Mouse (Mus musculus): ENCODE data around the gene Plcd4. TPM values are rescaled to one million over a fixed set of nuclear protein-coding genes. Genes with fewer than 3 reads are reported as not detected.

The Plcd4 gene
- polyA plus RNA-seq, 1 experiment: not detected

GRCm38 (mm10) chr1:74528589-74528988, 14.1 kb upstream of the Plcd4 start:
- H3K36me3 ChIP-seq (replicated peaks; ENCODE audit: low read length): peaks cover 95% of the 10 kb centered on the region
- H3K9me3 ChIP-seq: no peaks in the 10 kb centered on the region
- TF ChIP-seq GATA1 (IDR thresholded peaks at IDR 0.05; ENCODE audit: borderline replicate concordance, low read length) (no peak), FLI1 (IDR thresholded peaks at IDR 0.05; ENCODE audit: low read length) (no peak)

GRCm38 (mm10) chr1:74538650-74539049, 4.0 kb upstream of the Plcd4 start:
- no peaks in the 10 kb centered on the region for H3K9me3 ChIP-seq
- H3K36me3 ChIP-seq (replicated peaks; ENCODE audit: low read length): no peaks in the 10 kb centered on the region
- no peak for TF ChIP-seq GATA1 (IDR thresholded peaks at IDR 0.05; ENCODE audit: borderline replicate concordance, low read length)
- no peak for TF ChIP-seq FLI1 (IDR thresholded peaks at IDR 0.05; ENCODE audit: low read length)

More at GRCm38 (mm10) chr1:74528589-74528988, 14.1 kb upstream of the Plcd4 start:
- Histone ChIP-seq H3K27me3 (replicated peaks) (no peaks in the 10 kb centered on the region), H3K4me1 (no peaks in the 10 kb centered on the region), H3K4me3 (replicated peaks) (no peak overlapping the region)

GRCm38 (mm10) chr1:74544184-74544583, 1.5 kb downstream of the Plcd4 start, which contains the start of gene Usp37:
Gene Usp37 (minus strand): TSS chr1:74544284.
- H3K4me3 ChIP-seq (replicated peaks): no peak within 1 kb of the TSS
- H3K36me3 ChIP-seq (replicated peaks; ENCODE audit: low read length): no peaks in the 10 kb centered on the region
- H3K4me1 ChIP-seq: peaks cover 4% of the 10 kb centered on the region; the same call in 1 of the 2 replicates
- TF ChIP-seq GATA1 (IDR thresholded peaks at IDR 0.05; ENCODE audit: borderline replicate concordance, low read length): no peak
- no peak for TF ChIP-seq FLI1 (IDR thresholded peaks at IDR 0.05; ENCODE audit: low read length)
- no peaks in the 10 kb centered on the region for H3K9me3 ChIP-seq
- H3K27me3 ChIP-seq (replicated peaks): peaks cover 61% of the 10 kb centered on the region

More at GRCm38 (mm10) chr1:74538650-74539049, 4.0 kb upstream of the Plcd4 start:
- H3K27me3 ChIP-seq (replicated peaks): peaks cover 25% of the 10 kb centered on the region
- peaks cover 11% of the 10 kb centered on the region for H3K4me1 ChIP-seq
- H3K4me3 ChIP-seq (replicated peaks): no peak overlapping the region

GRCm38 (mm10) chr1:74559061-74559460, 16.4 kb downstream of the Plcd4 start:
- no peaks in the 10 kb centered on the region for H3K9me3 ChIP-seq
- TF ChIP-seq GATA1 (IDR thresholded peaks at IDR 0.05; ENCODE audit: borderline replicate concordance, low read length) (no peak), FLI1 (IDR thresholded peaks at IDR 0.05; ENCODE audit: low read length) (no peak)
- H3K4me3 ChIP-seq (replicated peaks): no peak overlapping the region
- peaks cover 7% of the 10 kb centered on the region for H3K36me3 ChIP-seq (replicated peaks; ENCODE audit: low read length)
- H3K27me3 ChIP-seq (replicated peaks): peaks cover 7% of the 10 kb centered on the region
- peaks cover 18% of the 10 kb centered on the region for H3K4me1 ChIP-seq

DNA sequence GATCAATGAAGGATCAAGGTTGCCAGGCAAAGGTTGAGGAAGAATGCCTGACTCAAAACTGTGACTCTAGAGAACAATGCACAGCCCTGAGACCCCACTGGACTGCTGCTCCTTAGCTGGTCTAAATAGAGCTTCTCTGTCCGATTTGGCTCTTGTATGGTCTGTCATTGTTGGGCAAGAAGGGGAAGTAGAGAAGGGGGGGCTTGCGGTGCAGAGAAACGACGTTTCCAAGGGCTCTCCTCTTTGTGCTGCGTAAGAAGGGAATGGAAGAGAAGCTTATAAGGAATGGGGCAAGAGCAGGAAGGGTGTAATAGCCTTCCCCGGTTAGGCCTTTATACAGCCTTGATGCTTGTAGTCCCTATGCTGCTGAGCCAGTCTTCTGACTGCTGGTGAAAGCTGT, 23.1 kb downstream of the Plcd4 start:
- peaks cover 21% of the 10 kb centered on the region for H3K4me1 ChIP-seq
- TF ChIP-seq GATA1 (IDR thresholded peaks at IDR 0.05; ENCODE audit: borderline replicate concordance, low read length) (no peak), FLI1 (IDR thresholded peaks at IDR 0.05; ENCODE audit: low read length) (no peak)
- no peaks in the 10 kb centered on the region for H3K27me3 ChIP-seq (replicated peaks)
- H3K36me3 ChIP-seq (replicated peaks; ENCODE audit: low read length): peaks cover 71% of the 10 kb centered on the region
- H3K9me3 ChIP-seq: no peaks in the 10 kb centered on the region
- H3K4me3 ChIP-seq (replicated peaks): no peak overlapping the region

DNA sequence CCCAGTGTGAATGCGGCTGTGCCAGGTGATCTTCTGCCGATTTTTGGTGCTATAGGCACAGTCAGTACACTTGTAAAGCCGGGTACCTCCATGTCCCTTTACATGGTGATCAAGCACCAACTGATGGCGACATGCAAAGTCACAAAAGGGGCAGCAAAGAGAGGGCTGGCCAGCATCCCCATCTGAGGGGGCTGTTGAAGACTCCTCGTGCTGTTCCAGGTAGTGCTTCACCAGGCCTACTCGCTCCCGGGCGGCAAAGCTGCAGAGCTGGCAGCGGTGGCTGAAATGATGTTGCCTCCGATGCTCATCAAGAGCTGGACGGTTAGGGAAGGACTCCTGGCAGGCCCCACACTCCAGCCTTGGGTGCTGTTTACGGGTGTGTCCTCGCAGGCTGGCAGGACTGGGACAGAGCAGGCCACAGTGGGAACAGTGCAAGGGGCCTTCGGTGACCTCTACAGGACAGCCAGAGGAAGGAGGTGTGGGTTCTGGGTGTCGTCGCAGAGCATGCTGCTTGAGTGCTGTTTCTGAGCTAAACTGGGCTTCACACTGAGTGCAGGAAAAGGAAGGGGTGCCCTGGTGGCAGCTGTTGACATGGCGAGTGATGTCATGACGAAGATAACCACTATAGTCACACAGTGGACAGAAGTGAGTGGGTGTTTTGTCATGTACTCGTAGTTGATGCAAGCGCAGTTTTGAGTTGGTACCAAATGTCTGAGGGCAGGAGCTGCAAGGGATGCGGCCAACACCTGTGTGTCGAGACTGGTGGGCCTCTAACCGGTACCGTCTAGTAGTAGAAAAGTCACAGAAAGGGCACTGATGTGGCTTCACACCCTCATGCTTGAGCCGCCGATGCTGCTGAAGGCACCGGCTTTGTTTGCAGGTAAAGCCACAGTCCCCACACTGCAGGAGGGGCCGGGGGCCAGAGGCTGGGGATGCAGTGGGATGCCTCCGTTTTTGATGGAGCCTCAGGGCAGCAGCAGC, 27.3 kb downstream of the Plcd4 start:
- no peaks in the 10 kb centered on the region for H3K27me3 ChIP-seq (replicated peaks)
- H3K4me1 ChIP-seq: peaks cover 12% of the 10 kb centered on the region
- TF ChIP-seq FLI1 (IDR thresholded peaks at IDR 0.05; ENCODE audit: low read length) (no peak), GATA1 (IDR thresholded peaks at IDR 0.05; ENCODE audit: borderline replicate concordance, low read length) (no peak)
- H3K4me3 ChIP-seq (replicated peaks): no peak overlapping the region
- no peaks in the 10 kb centered on the region for H3K9me3 ChIP-seq
- H3K36me3 ChIP-seq (replicated peaks; ENCODE audit: low read length): peaks cover 95% of the 10 kb centered on the region

DNA sequence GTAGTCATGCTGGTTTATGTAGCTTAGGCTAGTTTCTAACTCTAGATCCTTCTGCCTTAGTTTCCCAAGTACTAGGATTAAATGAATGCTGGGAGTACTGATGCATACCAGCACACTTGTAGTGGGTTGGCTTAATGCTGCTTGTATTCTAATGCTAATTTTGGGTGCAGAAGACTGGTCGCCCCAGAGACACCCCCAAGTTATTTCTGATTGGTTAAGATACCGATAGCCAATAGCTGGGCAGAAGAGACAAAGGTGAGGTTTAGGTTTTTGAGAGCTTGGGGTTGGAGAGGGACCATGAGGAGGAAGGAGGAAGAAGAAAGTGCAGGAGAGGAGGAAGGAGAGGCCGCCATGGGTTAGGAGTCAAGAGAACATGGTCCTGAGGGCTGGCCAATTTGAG, 39.9 kb downstream of the Plcd4 start:
- Histone ChIP-seq H3K36me3 (replicated peaks; ENCODE audit: low read length) (peaks cover 71% of the 10 kb centered on the region), H3K4me3 (replicated peaks) (no peak overlapping the region), H3K27me3 (replicated peaks) (no peaks in the 10 kb centered on the region), H3K9me3 (no peaks in the 10 kb centered on the region), H3K4me1 (peaks cover 30% of the 10 kb centered on the region)
- TF ChIP-seq FLI1 (IDR thresholded peaks at IDR 0.05; ENCODE audit: low read length) (no peak), GATA1 (IDR thresholded peaks at IDR 0.05; ENCODE audit: borderline replicate concordance, low read length) (no peak)

GRCm38 (mm10) chr1:74584616-74585398, 42.1 kb downstream of the Plcd4 start:
- H3K4me3 ChIP-seq (replicated peaks): no peak overlapping the region
- H3K4me1 ChIP-seq: peaks cover 44% of the 10 kb centered on the region
- H3K27me3 ChIP-seq (replicated peaks): no peaks in the 10 kb centered on the region
- peaks cover 55% of the 10 kb centered on the region for H3K36me3 ChIP-seq (replicated peaks; ENCODE audit: low read length)
- no peaks in the 10 kb centered on the region for H3K9me3 ChIP-seq
- no peak for TF ChIP-seq FLI1 (IDR thresholded peaks at IDR 0.05; ENCODE audit: low read length)
- TF ChIP-seq GATA1 (IDR thresholded peaks at IDR 0.05; ENCODE audit: borderline replicate concordance, low read length): no peak

- Histone ChIP-seq H3K4me3 (replicated peaks) (peak overlapping the region; percentile 98), H3K9me3 (no peaks in the 10 kb centered on the region), H3K27me3 (replicated peaks) (no peaks in the 10 kb centered on the region), H3K4me1 (peaks cover 44% of the 10 kb centered on the region), H3K36me3 (replicated peaks; ENCODE audit: low read length) (peaks cover 61% of the 10 kb centered on the region)
- TF ChIP-seq GATA1 (IDR thresholded peaks at IDR 0.05; ENCODE audit: borderline replicate concordance, low read length) (no peak), FLI1 (IDR thresholded peaks at IDR 0.05; ENCODE audit: low read length) (no peak)
Observed at GRCm38 (mm10) chr1:74587233-74587772, 44.6 kb downstream of the Plcd4 start.

All from megakaryocyte, embryonic 14.5 days (primary cell).